Mouse (Mus musculus) cerebellum, postnatal 14 days (tissue): ENCODE measurements around the gene Gm8857.
"Not testable (repeated sequence)": the region's sequence is repeated elsewhere in the genome, so short reads cannot be mapped to it uniquely, and the experiment has no call there.

Experiments used
- DNase-seq, 2 experiments: peaks; one replicate each; pipeline ENCODE4 v3.0.0; 2021; ENCODE audit warnings: mixed read lengths in 2 of 2

Gm8857 gene

DNA sequence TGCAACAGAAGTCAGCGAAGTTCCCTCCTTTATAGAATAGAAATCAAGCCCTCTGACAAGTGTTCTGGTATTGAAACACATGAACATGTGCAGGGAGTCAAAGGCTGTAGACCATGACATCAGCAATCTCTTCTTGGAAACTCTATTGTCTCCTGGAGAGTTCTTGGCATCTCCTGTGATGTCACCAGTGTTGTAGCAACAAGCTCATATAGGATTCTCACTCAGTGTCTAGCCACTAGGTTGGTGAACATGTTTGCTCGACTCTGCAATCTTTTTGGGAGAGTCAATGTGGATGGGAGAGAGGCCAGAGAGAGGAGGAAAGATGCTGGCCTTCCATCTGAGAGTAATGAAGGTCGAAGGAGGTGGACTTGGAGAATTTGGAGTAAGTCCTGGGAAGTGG, at the start of gene Gm8857, which contains the start of gene Gm8871:
Gene Gm8857, plus strand, starts transcription at position 303 of the 400 bp plus-strand sequence.
Gene Gm8871, plus strand, starts transcription at position 301 of the 400 bp plus-strand sequence.
- DNase-seq: not testable (repeated sequence)

DNA sequence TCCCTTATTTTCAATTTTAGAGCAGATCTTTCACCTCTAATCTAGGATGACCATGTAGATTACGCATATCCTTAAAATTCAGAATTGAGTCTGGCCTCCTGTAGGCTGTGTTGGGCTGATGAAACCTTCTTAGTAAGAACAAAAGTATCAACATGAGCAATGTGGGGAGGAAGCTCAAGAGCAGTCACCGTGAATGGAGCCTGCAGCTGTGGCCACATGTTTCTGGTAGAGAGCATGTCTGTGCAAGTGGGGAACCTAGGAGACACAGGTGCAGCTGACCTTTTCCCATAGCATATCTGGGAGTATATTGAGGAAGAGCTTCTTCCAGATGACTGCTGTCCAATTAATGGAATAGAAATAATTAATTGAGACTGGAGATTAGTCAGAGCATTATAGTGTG, 5.9 kb downstream of the Gm8857 start:
- DNase-seq: not testable (repeated sequence)

DNA sequence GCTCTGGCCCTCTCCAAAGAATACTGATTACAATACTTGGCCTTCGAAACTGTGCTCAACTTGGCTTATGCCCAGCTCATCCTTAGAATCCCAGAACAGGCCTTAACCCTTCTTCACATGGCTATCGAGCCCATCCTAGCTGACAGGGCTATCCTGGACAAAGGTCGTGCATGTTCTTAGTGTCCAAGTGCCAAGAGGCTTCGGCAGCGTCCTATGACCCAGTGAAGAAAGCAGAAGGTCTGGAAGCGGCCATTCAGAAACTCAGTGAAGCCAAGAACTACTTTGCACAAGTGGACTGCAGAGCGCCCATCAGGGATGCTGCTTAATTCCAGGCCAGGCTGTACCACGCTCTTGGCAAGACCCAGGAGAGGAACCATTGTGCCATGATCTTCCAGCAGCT, 10.4 kb downstream of the Gm8857 start:
- DNase-seq: peak; percentile 0 to 1
